Mouse (Mus musculus) spleen, adult 2 months (tissue): ENCODE data around the gene 2410004B18Rik. TPM values are rescaled to one million over a fixed set of nuclear protein-coding genes. Genes with fewer than 3 reads are reported as not detected.
"Not testable (repeated sequence)": the region's sequence is repeated elsewhere in the genome, so short reads cannot be mapped to it uniquely, and the experiment has no call there.

ENCODE experiments used
- DNase-seq, 2 experiments: peaks; one replicate each; pipeline versions ENCODE4 v3.0.0 to v3.0.0-alpha.2; 2012 to 2021; ENCODE audit warnings: low spot score in 2 of 2, low read depth in 1 of 2
- H3K27ac ChIP-seq: fragments of 200-500 bp; 2 replicates; pipeline ENCODE4 v1.5.1; 2012; ENCODE audit warnings: low read length, inconsistent platforms; ENCODE audit not compliant: insufficient read depth
- H3K27me3 ChIP-seq: fragments of 200-500 bp; 2 replicates; pipeline ENCODE4 v1.6.1; 2012; ENCODE audit warnings: mild to moderate bottlenecking, moderate library complexity, low read length, inconsistent platforms; ENCODE audit not compliant: control insufficient read depth, insufficient read depth
- H3K36me3 ChIP-seq: fragments of 200-500 bp; 2 replicates; pipeline ENCODE4 v1.6.1; 2012; ENCODE audit warnings: mild to moderate bottlenecking, low read length, inconsistent platforms; ENCODE audit not compliant: control insufficient read depth, insufficient read depth
- H3K4me1 ChIP-seq: fragments of 200-500 bp; 2 replicates; pipeline ENCODE4 v1.6.1; 2011; ENCODE audit warnings: inconsistent platforms; ENCODE audit not compliant: control insufficient read depth, insufficient read depth, insufficient read length
- H3K4me3 ChIP-seq: fragments of 200-500 bp; 2 replicates; pipeline ENCODE4 v1.5.1; 2011; ENCODE audit warnings: mild to moderate bottlenecking, inconsistent platforms; ENCODE audit not compliant: insufficient read depth, insufficient read length; ENCODE audit errors: extremely low read depth
- CTCF ChIP-seq: fragments of 200-500 bp; IDR thresholded peaks from 2 replicates; pipeline ENCODE4 v1.5.1; 2011; ENCODE audit warnings: mild to moderate bottlenecking, inconsistent platforms; ENCODE audit not compliant: insufficient read depth, insufficient read length, insufficient replicate concordance; ENCODE audit errors: extremely low read depth
- POLR2A ChIP-seq: fragments of 200-500 bp; IDR thresholded peaks from 2 replicates; pipeline ENCODE4 v1.6.1; 2011; ENCODE audit warnings: low read depth, low read length, inconsistent platforms
- WGBS: fragments of 180-500 bp; shearing (Covaris S2); methylation state at CpG from one replicate; pipeline ENCODE4 v1.1.7; 2018; 5-methylcytosine and 5-hydroxymethylcytosine counted together
- polyA plus RNA-seq: library from polyadenylated mRNA; depleted of rRNA; stranded (reverse); fragments of >200 nt; gene quantifications from 2 replicates; pipeline ENCODE4 v1.2.3, GENCODE M21; 2012

Gene 2410004B18Rik
- polyA plus RNA-seq, 1 experiment, result 9.0 TPM

DNA sequence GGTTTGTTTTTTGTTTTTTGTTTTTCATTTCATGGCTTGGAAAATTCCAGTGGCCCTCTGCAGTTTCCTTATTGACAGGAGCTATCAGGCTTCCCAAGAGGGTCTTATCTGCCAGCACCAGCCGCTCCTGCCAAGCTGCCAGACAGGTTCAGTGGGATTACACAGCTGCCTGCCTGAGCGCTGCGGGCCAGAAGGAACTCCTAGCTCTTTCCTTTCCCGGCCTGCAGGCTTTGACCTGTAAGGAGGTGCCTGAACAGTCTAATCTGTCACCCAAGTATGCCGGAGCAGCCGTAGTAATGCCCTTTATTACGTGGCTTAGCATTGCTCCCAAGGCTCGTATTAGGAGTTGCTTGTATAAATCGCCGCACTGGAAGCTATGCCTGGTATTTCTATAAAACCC lies 26.7 kb downstream of the 2410004B18Rik start:
- Histone ChIP-seq H3K4me1 (peaks cover 5% of the 10 kb centered on the region; the same call in 1 of the 2 replicates), H3K27ac (no peak overlapping the region; the same call in 1 of the 2 replicates), H3K36me3 (no peaks in the 10 kb centered on the region), H3K4me3 (no peak overlapping the region), H3K27me3 (peaks cover 2% of the 10 kb centered on the region; the same call in 1 of the 2 replicates)
- WGBS, result 69% methylated on average over 10 of the region's 10 CpGs
- TF ChIP-seq CTCF (no peak), POLR2A (no peak)
- no peak for DNase-seq

GRCm38 (mm10) chr3:145965583-145965982 lies 27.8 kb downstream of the 2410004B18Rik start:
- not testable (repeated sequence) for H3K4me1 ChIP-seq, H3K4me3 ChIP-seq, H3K27me3 ChIP-seq, DNase-seq, H3K27ac ChIP-seq, H3K36me3 ChIP-seq
- WGBS, result 91% methylated on average over 3 of the region's 3 CpGs

- 89% methylated on average over 5 of the region's 5 CpGs for WGBS
- H3K4me1 ChIP-seq, result peaks cover 5% of the 10 kb centered on the region; the same call in 1 of the 2 replicates
Measured at GRCm38 (mm10) chr3:145966806-145967205, 29.0 kb downstream of the 2410004B18Rik start.

GRCm38 (mm10) chr3:145969031-145969501 lies 31.3 kb downstream of the 2410004B18Rik start:
- no peaks in the 10 kb centered on the region for H3K36me3 ChIP-seq
- no peaks in the 10 kb centered on the region for H3K27me3 ChIP-seq
- TF ChIP-seq CTCF (no peak), POLR2A (no peak)
- 0 out of 2 replicates have a peak, but pooled peaks cover under 1% of the 10 kb centered on the region for H3K4me1 ChIP-seq
- no peak overlapping the region for H3K4me3 ChIP-seq
- WGBS, result 10% methylated on average over 14 of the region's 14 CpGs
- H3K27ac ChIP-seq, result no peak overlapping the region
- no peak for DNase-seq

More at GRCm38 (mm10) chr3:145966806-145967205, 29.0 kb downstream of the 2410004B18Rik start:
- Histone ChIP-seq H3K27me3 (peaks cover 2% of the 10 kb centered on the region; the same call in 1 of the 2 replicates), H3K4me3 (no peak overlapping the region), H3K36me3 (no peaks in the 10 kb centered on the region), H3K27ac (no peak overlapping the region)
- DNase-seq, result no peak
- TF ChIP-seq POLR2A (no peak), CTCF (no peak)

GRCm38 (mm10) chr3:145971501-145971900 lies 33.7 kb downstream of the 2410004B18Rik start:
- TF ChIP-seq CTCF, result no peak
- TF ChIP-seq POLR2A, result no peak
- no peaks in the 10 kb centered on the region for H3K27me3 ChIP-seq
- H3K4me3 ChIP-seq, result no peak overlapping the region
- DNase-seq, result no peak
- no peaks in the 10 kb centered on the region for H3K36me3 ChIP-seq
- 82% methylated on average over 10 of the region's 10 CpGs for WGBS
- H3K4me1 ChIP-seq, result no peaks in the 10 kb centered on the region
- H3K27ac ChIP-seq, result no peak overlapping the region

- 95% methylated on average over 7 of the region's 7 CpGs for WGBS
Measured at GRCm38 (mm10) chr3:145974986-145975385, 37.2 kb downstream of the 2410004B18Rik start.

DNA sequence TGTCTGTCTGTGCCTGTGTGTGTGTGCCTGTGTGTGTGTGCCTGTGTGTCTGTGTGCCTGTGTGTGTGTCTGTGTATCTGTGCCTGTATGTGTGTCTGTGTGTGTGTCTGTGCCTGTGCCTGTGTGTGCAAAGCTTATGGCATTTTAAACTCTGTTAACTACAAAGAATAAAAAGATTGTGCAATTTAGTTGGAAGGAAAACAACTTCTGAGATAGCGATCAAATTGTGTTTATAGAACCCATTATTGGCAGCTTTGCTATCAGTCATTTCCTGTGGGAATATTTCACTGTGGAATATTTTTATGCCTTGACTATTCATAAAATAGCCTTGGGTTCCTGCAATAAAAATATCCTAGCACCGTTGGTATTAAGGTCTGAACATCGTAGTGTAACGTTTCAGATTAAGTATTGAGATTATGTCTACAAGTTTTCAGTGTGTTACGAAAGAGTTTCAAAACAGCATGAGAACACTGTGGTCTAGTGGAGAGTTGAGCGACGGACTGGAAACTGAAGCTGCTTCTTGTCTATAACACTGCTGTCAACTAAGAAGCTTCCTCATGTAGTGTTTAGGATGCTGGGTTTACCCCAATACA lies 47.6 kb downstream of the 2410004B18Rik start:
- Histone ChIP-seq H3K27ac (no peak overlapping the region), H3K36me3 (no peaks in the 10 kb centered on the region), H3K4me3 (no peak overlapping the region), H3K27me3 (peaks cover 17% of the 10 kb centered on the region), H3K4me1 (peaks cover 11% of the 10 kb centered on the region)
- no peak for DNase-seq
- no peak for TF ChIP-seq POLR2A
- no peak for TF ChIP-seq CTCF
- WGBS, result 72% methylated on average over 7 of the region's 7 CpGs

More at GRCm38 (mm10) chr3:145974986-145975385, 37.2 kb downstream of the 2410004B18Rik start:
- no peak for DNase-seq
- Histone ChIP-seq H3K27me3 (no peaks in the 10 kb centered on the region), H3K4me1 (no peaks in the 10 kb centered on the region), H3K27ac (no peak overlapping the region), H3K36me3 (no peaks in the 10 kb centered on the region), H3K4me3 (no peak overlapping the region)
- TF ChIP-seq POLR2A (no peak), CTCF (no peak)
